Mouse (Mus musculus) liver, adult (tissue): ENCODE results near the gene Xrcc5.

Experiments
- GATA4 ChIP-seq: IDR thresholded peaks from 2 replicates; pipeline ENCODE4 v1.6.1; 2014; ENCODE audit warnings: mild to moderate bottlenecking, low read length; ENCODE audit not compliant: insufficient replicate concordance

Gene Xrcc5

GRCm38 (mm10) chr1:72354856-72355255, 47.6 kb downstream of the Xrcc5 start:
- TF ChIP-seq GATA4: no peak

GRCm38 (mm10) chr1:72358216-72358615, 51.0 kb downstream of the Xrcc5 start:
- TF ChIP-seq GATA4: no peak

GRCm38 (mm10) chr1:72359462-72359861, 52.2 kb downstream of the Xrcc5 start:
- no peak for TF ChIP-seq GATA4

- TF ChIP-seq GATA4: no peak
Measured at GRCm38 (mm10) chr1:72360809-72361208, 53.6 kb downstream of the Xrcc5 start.

- no peak for TF ChIP-seq GATA4
Measured at GRCm38 (mm10) chr1:72364661-72365060, 57.4 kb downstream of the Xrcc5 start.

- no peak for TF ChIP-seq GATA4
Measured at GRCm38 (mm10) chr1:72372512-72372911, 65.3 kb downstream of the Xrcc5 start.

GRCm38 (mm10) chr1:72372913-72373312, 65.7 kb downstream of the Xrcc5 start:
- no peak for TF ChIP-seq GATA4

GRCm38 (mm10) chr1:72373648-72374047, 66.4 kb downstream of the Xrcc5 start:
- TF ChIP-seq GATA4: no peak

- TF ChIP-seq GATA4: no peak
Measured at GRCm38 (mm10) chr1:72374049-72374448, 66.8 kb downstream of the Xrcc5 start.

GRCm38 (mm10) chr1:72378151-72378550, 70.9 kb downstream of the Xrcc5 start:
- no peak for TF ChIP-seq GATA4

- TF ChIP-seq GATA4: no peak
Measured at GRCm38 (mm10) chr1:72379752-72380353, 72.6 kb downstream of the Xrcc5 start.

GRCm38 (mm10) chr1:72380544-72380943, 73.3 kb downstream of the Xrcc5 start:
- TF ChIP-seq GATA4: no peak

GRCm38 (mm10) chr1:72383056-72383455, 75.8 kb downstream of the Xrcc5 start:
- no peak for TF ChIP-seq GATA4

GRCm38 (mm10) chr1:72383651-72384050, 76.4 kb downstream of the Xrcc5 start:
- no peak for TF ChIP-seq GATA4

GRCm38 (mm10) chr1:72390420-72390819, 83.2 kb downstream of the Xrcc5 start:
- no peak for TF ChIP-seq GATA4

- no peak for TF ChIP-seq GATA4
Measured at GRCm38 (mm10) chr1:72399720-72400401, 92.6 kb downstream of the Xrcc5 start.

GRCm38 (mm10) chr1:72400616-72401015, 93.4 kb downstream of the Xrcc5 start:
- TF ChIP-seq GATA4: no peak
